Mouse (Mus musculus) neural tube, embryonic 15.5 days (tissue): Measurements from ENCODE around the gene Usp21. TPM values are rescaled to one million over a fixed set of nuclear protein-coding genes. Genes with fewer than 3 reads are reported as not detected.

Experiments used
- ATAC-seq: fragments of 200-750 bp; cut with Nextera tagmentation; 2 replicates; pipeline ENCODE4 v1.8.0; 2017; ENCODE audit warnings: mild to moderate bottlenecking, moderate TSS enrichment, moderate library complexity; ENCODE audit not compliant: low FRiP score
- H3K27ac ChIP-seq: fragments of 300-500 bp; sonication (generic); replicated peaks from 2 replicates; pipeline ENCODE4 v1.5.1; 2015; ENCODE audit warnings: mild to moderate bottlenecking, inconsistent platforms
- H3K27me3 ChIP-seq: fragments of 300-500 bp; sonication (generic); replicated peaks from 2 replicates; pipeline ENCODE4 v1.6.1; 2015; ENCODE audit warnings: inconsistent platforms
- H3K36me3 ChIP-seq: fragments of 300-500 bp; sonication (generic); 2 replicates; pipeline ENCODE4 v1.6.1; 2015; ENCODE audit warnings: inconsistent platforms
- H3K4me1 ChIP-seq: fragments of 300-500 bp; sonication (generic); 2 replicates; pipeline ENCODE4 v1.6.1; 2015; ENCODE audit warnings: inconsistent platforms
- H3K4me2 ChIP-seq: fragments of 300-500 bp; sonication (generic); 2 replicates; pipeline ENCODE4 v1.6.1; 2015; ENCODE audit warnings: inconsistent platforms, mild to moderate bottlenecking, moderate library complexity
- H3K4me3 ChIP-seq: fragments of 300-500 bp; sonication (generic); replicated peaks from 2 replicates; pipeline ENCODE4 v1.5.1; 2015; ENCODE audit warnings: mild to moderate bottlenecking, inconsistent platforms
- H3K9ac ChIP-seq: fragments of 300-500 bp; sonication (generic); replicated peaks from 2 replicates; pipeline ENCODE4 v1.6.1; 2015; ENCODE audit warnings: mild to moderate bottlenecking, inconsistent platforms
- H3K9me3 ChIP-seq: fragments of 300-500 bp; sonication (generic); replicated peaks from 2 replicates; pipeline ENCODE4 v1.6.1; 2016; ENCODE audit warnings: inconsistent platforms
- WGBS: fragments of 180-500 bp; shearing (Covaris S2); methylation state at CpG from one replicate; pipeline ENCODE4 v1.1.7; 2015; ENCODE audit warnings: mixed read lengths; 5-methylcytosine and 5-hydroxymethylcytosine counted together
- polyA plus RNA-seq: library from polyadenylated mRNA; unstranded; fragments of >200 nt; fragmentation: Nextera tagmentation; extraction: Ambion mirVana; gene quantifications from 2 replicates; pipeline ENCODE4 v1.2.1, GENCODE M21; 2015

Gene Usp21
- polyA plus RNA-seq, 1 experiment from 2014 or later, result 91.6 TPM

DNA sequence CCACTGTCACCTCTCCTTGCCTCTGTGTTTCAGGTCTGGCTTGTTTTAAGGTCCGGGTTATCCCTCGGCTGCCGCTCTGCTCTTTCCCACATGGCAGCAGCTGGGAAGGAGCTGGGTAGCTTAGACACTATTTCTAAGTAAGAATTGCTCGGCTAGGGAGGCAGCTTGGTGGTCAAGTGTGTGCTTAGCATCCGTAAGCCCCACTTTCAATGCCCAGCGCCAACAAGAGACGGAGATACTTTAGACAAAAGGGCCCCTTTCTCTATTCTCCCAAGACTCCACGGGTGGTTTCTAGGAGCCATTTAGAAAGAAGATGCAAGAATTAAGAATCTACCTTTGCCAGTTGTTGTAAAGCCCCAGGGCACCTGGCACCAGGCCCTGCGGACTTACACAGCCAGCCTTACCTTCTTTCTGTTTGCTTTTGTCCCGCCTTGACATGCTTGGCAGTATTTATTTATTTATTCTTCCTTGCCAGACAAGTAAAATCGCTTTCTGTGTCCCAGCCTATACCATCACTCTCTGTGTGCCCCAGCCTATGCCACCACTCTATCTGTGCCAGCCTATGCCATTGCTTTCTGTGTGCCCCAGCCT is 12.6 kb downstream of the Usp21 start:
- H3K36me3 ChIP-seq, result peaks cover 69% of the 10 kb centered on the region
- H3K27me3 ChIP-seq, result no peaks in the 10 kb centered on the region
- 72% methylated on average over 11 of the region's 11 CpGs for WGBS
- H3K9ac ChIP-seq, result no peak overlapping the region
- no peak for ATAC-seq
- H3K27ac ChIP-seq, result no peak overlapping the region; the same call in 1 of the 2 replicates
- H3K9me3 ChIP-seq, result no peaks in the 10 kb centered on the region
- peaks cover 30% of the 10 kb centered on the region for H3K4me1 ChIP-seq
- H3K4me3 ChIP-seq, result no peak overlapping the region
- H3K4me2 ChIP-seq, result no peak overlapping the region

DNA sequence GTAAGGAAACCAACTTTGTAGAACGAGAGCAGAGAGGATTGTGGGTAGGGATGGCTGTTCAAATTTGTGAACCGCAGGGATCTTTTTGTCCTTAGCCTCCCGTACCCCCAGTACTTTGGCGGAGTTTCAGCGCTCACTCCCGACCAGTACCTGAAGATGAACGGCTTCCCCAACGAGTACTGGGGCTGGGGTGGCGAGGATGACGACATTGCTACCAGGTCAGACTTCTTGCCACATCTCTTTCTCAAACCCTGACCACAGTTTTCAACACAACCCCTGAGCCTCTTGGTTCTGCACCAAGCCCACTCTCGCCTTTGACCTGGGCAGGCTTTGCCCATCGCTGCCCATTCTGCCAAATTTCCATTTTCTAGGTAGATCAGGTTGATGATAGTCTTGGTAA is 13.6 kb downstream of the Usp21 start:
- no peak overlapping the region for H3K4me2 ChIP-seq
- no peak overlapping the region for H3K9ac ChIP-seq
- WGBS, result 92% methylated on average over 12 of the region's 12 CpGs
- no peak overlapping the region for H3K4me3 ChIP-seq
- peaks cover 26% of the 10 kb centered on the region for H3K4me1 ChIP-seq
- ATAC-seq, result no peak
- H3K27me3 ChIP-seq, result no peaks in the 10 kb centered on the region
- no peaks in the 10 kb centered on the region for H3K9me3 ChIP-seq
- H3K27ac ChIP-seq, result no peak overlapping the region
- peaks cover 69% of the 10 kb centered on the region for H3K36me3 ChIP-seq

DNA sequence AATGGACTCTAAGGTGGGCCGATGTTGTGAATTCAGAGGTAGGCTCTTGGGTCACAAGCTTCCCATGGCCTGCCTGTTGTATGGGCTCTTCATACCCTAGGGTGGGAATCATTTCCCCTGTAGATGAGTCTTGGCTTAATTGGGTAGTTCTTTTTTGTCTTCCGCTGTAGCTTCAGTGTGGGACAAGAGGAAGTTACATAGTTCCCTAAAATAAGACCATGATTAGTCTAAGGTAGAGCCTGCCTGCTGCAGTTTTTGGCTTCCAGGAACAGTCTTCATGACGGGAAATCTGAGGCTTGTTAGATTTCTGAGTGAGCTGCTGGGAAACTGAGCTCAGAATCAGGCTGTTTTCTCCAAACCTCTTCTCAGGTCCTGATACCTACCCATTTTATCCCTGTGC is 15.7 kb downstream of the Usp21 start:
- H3K4me1 ChIP-seq, result peaks cover 26% of the 10 kb centered on the region

DNA sequence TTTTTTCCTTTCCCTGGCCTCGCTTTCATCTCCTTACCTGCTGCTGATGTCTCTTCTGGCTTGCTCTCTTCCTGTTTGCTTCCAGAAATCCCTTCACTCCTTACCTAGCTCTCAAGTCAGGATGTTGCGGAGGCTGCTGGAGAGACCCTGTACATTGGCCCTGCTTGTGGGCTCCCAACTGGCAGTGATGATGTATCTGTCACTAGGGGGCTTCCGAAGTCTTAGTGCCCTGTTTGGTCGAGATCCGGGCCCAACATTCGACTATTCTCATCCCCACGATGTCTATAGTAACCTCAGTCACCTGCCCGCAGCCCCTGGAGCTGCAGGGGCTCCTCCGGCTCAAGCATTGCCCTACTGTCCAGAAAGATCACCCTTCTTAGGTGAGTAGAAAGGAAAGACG is 16.2 kb downstream of the Usp21 start:
- H3K36me3 ChIP-seq, result peaks cover 48% of the 10 kb centered on the region
- H3K4me3 ChIP-seq, result peak overlapping the region; percentile 61; the same call in 1 of the 2 replicates
- H3K27me3 ChIP-seq, result no peaks in the 10 kb centered on the region
- WGBS, result 72% methylated on average over 10 of the region's 10 CpGs
- peaks cover 26% of the 10 kb centered on the region for H3K4me1 ChIP-seq
- ATAC-seq, result no peak
- H3K27ac ChIP-seq, result no peak overlapping the region
- H3K4me2 ChIP-seq, result peak overlapping the region; percentile 81
- H3K9ac ChIP-seq, result no peak overlapping the region
- H3K9me3 ChIP-seq, result no peaks in the 10 kb centered on the region

More for the DNA sequence above, 15.7 kb downstream of the Usp21 start:
- Histone ChIP-seq H3K27ac (no peak overlapping the region), H3K9ac (no peak overlapping the region), H3K4me2 (peak overlapping the region; percentile 81; the same call in 1 of the 2 replicates), H3K9me3 (no peaks in the 10 kb centered on the region), H3K4me3 (0 out of 2 replicates have a peak overlapping the region, but pooled peaks have one; percentile 61), H3K36me3 (peaks cover 52% of the 10 kb centered on the region), H3K27me3 (no peaks in the 10 kb centered on the region)
- WGBS, result 93% methylated on average over 3 of the region's 3 CpGs
- no peak for ATAC-seq

DNA sequence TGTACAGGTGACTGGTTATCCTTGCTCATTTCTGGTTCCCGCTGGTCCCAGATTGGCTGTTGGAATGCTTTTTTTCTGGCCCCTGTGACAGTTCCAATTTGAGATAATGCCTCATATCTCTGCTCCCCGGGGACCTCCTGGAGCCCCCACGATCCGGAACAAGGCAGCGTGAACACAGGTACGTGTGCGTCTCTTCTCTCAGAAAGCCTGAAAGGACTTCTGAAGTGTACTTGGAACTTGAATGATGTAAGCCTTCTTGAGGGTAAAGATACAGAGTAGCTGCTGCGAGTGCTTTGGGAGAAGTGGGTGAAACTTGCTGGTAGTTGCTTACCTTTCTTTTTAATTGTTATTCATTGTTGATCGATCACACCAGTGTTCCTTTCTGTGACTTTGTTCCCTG is 16.6 kb downstream of the Usp21 start:
- Histone ChIP-seq H3K9ac (peak overlapping the region; percentile 72), H3K27me3 (no peaks in the 10 kb centered on the region), H3K4me3 (peak overlapping the region; percentile 61), H3K9me3 (no peaks in the 10 kb centered on the region), H3K27ac (no peak overlapping the region), H3K4me1 (peaks cover 26% of the 10 kb centered on the region), H3K36me3 (peaks cover 43% of the 10 kb centered on the region), H3K4me2 (peak overlapping the region; percentile 81)
- no peak for ATAC-seq
- WGBS, result 61% methylated on average over 9 of the region's 9 CpGs

DNA sequence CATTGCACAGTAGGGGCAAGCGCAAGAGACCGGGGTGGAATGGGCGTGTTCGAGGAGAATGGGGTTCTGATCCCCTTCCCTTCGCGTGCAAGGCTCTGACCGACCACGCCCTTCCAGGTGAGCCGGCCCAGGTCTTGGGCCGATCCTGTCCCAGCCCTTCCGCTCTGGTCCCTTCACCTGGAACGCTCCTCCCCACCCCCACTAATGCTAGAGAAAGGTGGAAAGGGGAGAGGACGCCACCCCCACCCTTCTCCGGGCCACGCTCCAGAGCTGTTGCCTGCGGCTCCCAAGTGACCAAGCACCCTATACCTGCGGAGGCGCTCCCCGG is 17.3 kb downstream of the Usp21 start:
- Histone ChIP-seq H3K9ac (peak overlapping the region; percentile 72), H3K9me3 (no peaks in the 10 kb centered on the region), H3K27ac (peak overlapping the region; percentile 73; the same call in 1 of the 2 replicates), H3K4me1 (peaks cover 26% of the 10 kb centered on the region), H3K4me3 (peak overlapping the region; percentile 61), H3K36me3 (peaks cover 37% of the 10 kb centered on the region), H3K27me3 (no peaks in the 10 kb centered on the region), H3K4me2 (peak overlapping the region; percentile 81)
- peak; percentile 72 for ATAC-seq
- 1% methylated on average over 19 of the region's 19 CpGs for WGBS

DNA sequence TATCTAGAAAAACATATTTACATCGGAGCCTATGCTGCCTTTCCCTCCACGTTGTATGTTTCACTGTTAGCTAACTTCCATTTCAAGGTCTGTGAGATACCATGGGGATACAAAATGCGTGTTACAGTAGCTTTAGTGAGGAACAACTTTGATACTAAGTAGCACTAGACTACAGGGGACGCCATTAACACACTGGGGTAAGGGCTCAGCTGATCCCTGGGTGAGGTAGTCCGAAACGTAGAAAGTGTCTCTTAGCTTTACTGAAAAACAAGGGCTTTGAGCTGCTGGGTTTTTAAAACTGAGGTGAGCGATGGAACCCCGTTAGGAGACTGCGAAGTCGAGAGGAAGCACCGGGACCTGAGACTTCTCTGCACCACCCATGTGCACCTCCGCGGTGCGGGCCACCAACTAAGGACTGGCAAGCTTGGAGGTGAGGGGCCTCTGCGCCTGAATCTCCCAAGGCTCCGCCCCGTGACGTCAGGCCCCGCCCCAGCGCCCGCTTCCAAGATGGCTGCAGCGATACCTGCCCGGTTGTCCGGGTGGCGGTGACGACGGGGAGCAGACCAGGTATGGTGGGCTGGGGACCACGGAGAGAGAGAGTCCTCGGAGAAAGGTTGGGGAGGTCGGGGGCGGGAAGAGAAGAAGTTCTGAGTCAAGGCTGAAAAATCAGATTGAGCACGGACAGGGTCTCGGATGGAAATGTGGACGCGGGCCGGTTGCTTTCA is 17.8 kb downstream of the Usp21 start, which contains the start of gene B4galt3:
Gene B4galt3, plus strand, starts transcription at position 481 of the 725 bp plus-strand sequence.
- Histone ChIP-seq H3K27ac (peak within 1 kb of the TSS; percentile 73), H3K27me3 (no peaks in the 10 kb centered on the region), H3K9ac (peak within 1 kb of the TSS; percentile 72), H3K9me3 (no peaks in the 10 kb centered on the region), H3K4me3 (peak within 1 kb of the TSS; percentile 61), H3K4me1 (peaks cover 26% of the 10 kb centered on the region), H3K4me2 (peak within 1 kb of the TSS; percentile 81), H3K36me3 (peaks cover 31% of the 10 kb centered on the region)
- 3% methylated on average over 36 of the region's 36 CpGs for WGBS
- ATAC-seq, result peak; percentile 95

DNA sequence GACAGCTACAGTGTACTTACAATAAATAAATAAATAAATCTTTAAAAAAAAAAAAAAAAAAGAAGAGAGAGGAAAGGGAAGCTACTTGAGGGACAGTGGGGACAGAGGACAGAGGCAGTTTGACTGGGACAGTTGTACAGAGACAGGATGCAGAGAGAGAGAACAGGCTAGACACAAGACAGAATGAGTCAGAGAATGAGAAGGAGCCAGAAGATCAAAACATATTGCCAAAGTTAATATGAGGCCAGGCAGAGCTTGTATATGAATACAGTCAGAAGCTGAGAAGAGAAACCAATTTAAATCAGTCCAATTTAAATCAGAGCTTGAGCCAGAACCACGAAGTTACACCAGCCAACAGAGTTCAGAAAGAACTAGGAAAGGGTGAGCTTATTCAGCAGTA is 19.4 kb downstream of the Usp21 start:
- Histone ChIP-seq H3K4me3 (no peak overlapping the region), H3K9me3 (no peaks in the 10 kb centered on the region), H3K4me2 (no peak overlapping the region), H3K9ac (no peak overlapping the region), H3K36me3 (peaks cover 15% of the 10 kb centered on the region), H3K4me1 (peaks cover 31% of the 10 kb centered on the region), H3K27me3 (no peaks in the 10 kb centered on the region), H3K27ac (no peak overlapping the region)
- no peak for ATAC-seq
- 76% methylated on average over 1 of the region's 1 CpGs for WGBS

DNA sequence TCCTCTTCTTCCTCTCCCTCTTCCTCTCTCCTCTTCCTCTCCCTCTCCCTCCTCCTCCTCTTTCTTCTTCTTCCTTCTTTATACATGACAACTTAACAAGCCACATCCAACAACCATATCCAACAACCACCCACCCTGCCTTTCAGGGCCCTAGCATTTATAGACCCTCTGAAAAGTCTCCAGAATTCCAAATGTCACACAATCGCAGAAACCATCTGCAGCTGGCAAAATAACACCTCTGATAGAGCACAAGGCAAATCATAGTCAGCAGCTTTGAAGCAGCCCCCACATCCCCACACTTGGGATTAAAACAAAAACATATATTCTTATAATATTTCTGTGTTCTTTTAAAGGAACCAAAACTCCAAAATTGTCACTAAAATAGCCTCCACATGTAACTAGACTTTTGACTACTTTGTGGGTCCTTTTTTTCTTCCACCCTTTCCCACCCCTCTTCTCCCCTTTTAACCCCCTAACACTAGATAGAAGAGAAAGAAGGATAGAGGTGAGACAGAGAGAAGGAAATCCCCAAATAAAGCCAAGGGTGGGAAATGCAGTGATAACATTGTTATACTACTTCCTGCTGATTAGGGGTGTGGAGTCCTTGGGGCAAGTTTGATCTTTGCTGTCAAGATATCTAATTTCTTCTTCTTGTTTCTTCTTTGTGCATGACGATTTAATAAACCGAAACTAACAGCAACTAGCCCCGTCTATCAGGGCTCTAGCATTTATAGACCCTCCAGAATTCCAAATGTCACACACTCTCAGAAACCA is 21.6 kb downstream of the Usp21 start:
- WGBS, result 79% methylated on average over 4 of the region's 4 CpGs
- no peak for ATAC-seq
- no peaks in the 10 kb centered on the region for H3K36me3 ChIP-seq
- H3K4me1 ChIP-seq, result peaks cover 30% of the 10 kb centered on the region
- no peak overlapping the region for H3K9ac ChIP-seq
- H3K4me2 ChIP-seq, result no peak overlapping the region
- H3K27me3 ChIP-seq, result no peaks in the 10 kb centered on the region
- H3K27ac ChIP-seq, result no peak overlapping the region
- H3K4me3 ChIP-seq, result no peak overlapping the region
- H3K9me3 ChIP-seq, result no peaks in the 10 kb centered on the region

DNA sequence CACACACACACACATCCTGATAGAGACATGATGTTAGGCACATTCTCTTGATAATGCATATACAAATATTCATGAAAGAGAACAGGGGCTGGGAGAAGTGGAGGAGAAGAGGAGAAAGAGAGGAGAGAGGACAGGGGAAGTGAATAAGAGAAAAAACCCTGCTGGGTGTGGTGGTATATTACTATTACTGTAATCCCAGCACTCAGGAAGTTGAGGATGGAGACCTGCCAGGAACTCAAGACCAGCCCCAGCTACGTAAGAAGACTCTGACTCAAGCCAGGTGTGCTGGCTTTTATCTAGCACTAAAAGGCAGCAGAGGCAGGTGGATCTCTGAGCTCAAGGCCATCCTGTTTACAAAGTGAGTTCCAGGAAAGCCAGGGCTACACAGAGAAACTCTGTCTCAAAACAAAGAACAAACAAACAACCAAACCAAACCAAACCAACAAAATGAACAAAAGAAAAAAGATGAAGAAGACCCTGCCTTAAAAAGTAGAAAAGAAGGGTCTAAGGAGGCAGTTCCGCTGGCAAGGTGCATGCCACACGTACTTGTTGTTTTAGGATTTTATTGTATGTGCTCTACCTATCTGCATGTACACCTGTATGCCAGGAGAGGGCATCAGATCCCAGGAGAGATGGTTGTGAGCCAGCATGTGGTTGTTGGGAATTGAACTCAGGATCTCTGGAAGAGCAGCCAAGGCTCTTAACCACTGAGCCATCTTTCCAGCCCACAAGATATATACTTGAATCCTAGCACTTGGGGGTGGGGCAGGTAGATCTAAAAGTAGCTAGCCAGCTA is 23.9 kb downstream of the Usp21 start:
- Histone ChIP-seq H3K9me3 (no peaks in the 10 kb centered on the region), H3K4me2 (peak overlapping the region; percentile 61), H3K27me3 (0 out of 2 replicates have a peak, but pooled peaks cover 2% of the 10 kb centered on the region), H3K27ac (peak overlapping the region; percentile 85), H3K36me3 (no peaks in the 10 kb centered on the region), H3K9ac (no peak overlapping the region), H3K4me3 (no peak overlapping the region), H3K4me1 (peaks cover 17% of the 10 kb centered on the region)
- ATAC-seq, result no peak; the same call in 1 of the 2 replicates
- WGBS, result 83% methylated on average over 3 of the region's 3 CpGs

DNA sequence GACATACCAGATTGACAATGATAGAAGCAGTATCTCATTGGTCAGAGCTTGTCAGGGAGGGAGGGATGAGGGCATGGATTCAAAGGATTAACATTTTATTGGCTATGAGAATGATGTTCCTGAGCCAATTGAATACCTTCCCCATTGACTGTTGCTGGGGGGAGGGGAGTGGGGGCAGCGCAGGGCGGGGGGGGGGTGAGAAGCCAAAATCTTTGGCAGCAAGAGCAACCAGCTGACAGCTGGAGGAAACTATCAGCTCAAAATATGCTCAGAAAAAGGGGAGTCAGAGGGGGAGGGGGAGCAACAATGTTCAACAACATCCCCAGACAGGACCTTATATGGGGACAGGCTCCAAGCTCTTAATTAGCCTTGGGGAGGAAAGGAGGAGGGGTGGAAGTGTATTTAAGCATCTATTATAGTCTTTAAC is 24.6 kb downstream of the Usp21 start:
- Histone ChIP-seq H3K27me3 (0 out of 2 replicates have a peak, but pooled peaks cover 2% of the 10 kb centered on the region), H3K36me3 (no peaks in the 10 kb centered on the region), H3K4me3 (peak overlapping the region; percentile 32), H3K4me2 (peak overlapping the region; percentile 61), H3K9me3 (no peaks in the 10 kb centered on the region), H3K27ac (peak overlapping the region; percentile 85), H3K4me1 (peaks cover 17% of the 10 kb centered on the region), H3K9ac (no peak overlapping the region)
- peak; percentile 94 for ATAC-seq
- 0% methylated on average over 2 of the region's 2 CpGs for WGBS
